Mouse (Mus musculus) MEL (cell line): ENCODE results near the gene Afap1l2. TPM values are rescaled to one million over a fixed set of nuclear protein-coding genes. Genes with fewer than 3 reads are reported as not detected.

Experiments
- DNase-seq: peaks from one replicate; pipeline ENCODE4 v3.0.0; 2011; ENCODE audit warnings: low read depth, low spot score
- H3K27ac ChIP-seq: 2 replicates; pipeline ENCODE4 v1.5.1; 2012; ENCODE audit warnings: low read depth, mild to moderate bottlenecking, control low read depth, low read length, moderate library complexity; ENCODE audit not compliant: control insufficient read depth
- H3K27me3 ChIP-seq, 2 experiments: fragments of 150-350 bp in 1 of 2; sonication (generic) in 1 of 2; 2 replicates each; pipeline ENCODE4 v1.6.1; 2012; ENCODE audit warnings: low read length in 2 of 2, mild to moderate bottlenecking in 2 of 2, improper control_type of control experiment in 1 of 2, moderate library complexity in 1 of 2; ENCODE audit not compliant: insufficient read depth in 2 of 2, control insufficient read depth in 1 of 2
- H3K36me3 ChIP-seq, 2 experiments: 2 replicates each; pipeline ENCODE4 v1.6.1; 2012 to 2014; ENCODE audit warnings: low read length in 2 of 2, improper control_type of control experiment in 1 of 2, inconsistent platforms in 1 of 2, mild to moderate bottlenecking in 1 of 2; ENCODE audit not compliant: insufficient read depth in 2 of 2, control insufficient read depth in 1 of 2
- H3K4me1 ChIP-seq, 2 experiments: fragments of 150-350 bp in 1 of 2; sonication (generic) in 1 of 2; 2 replicates each; pipeline ENCODE4 v1.6.1; 2012; ENCODE audit warnings: low read length in 2 of 2, improper control_type of control experiment in 1 of 2, mild to moderate bottlenecking in 1 of 2; ENCODE audit not compliant: insufficient read depth in 2 of 2, control insufficient read depth in 1 of 2
- H3K4me3 ChIP-seq, 2 experiments: fragments of 150-350 bp in 1 of 2; sonication (generic) in 1 of 2; 2 replicates each; pipeline ENCODE4 v1.5.1; 2012; ENCODE audit warnings: low read depth in 2 of 2, low read length in 2 of 2, mild to moderate bottlenecking in 2 of 2, moderate library complexity in 2 of 2, control low read depth in 1 of 2, improper control_type of control experiment in 1 of 2; ENCODE audit not compliant: control insufficient read depth in 1 of 2, insufficient read depth in 1 of 2
- H3K79me2 ChIP-seq: 2 replicates; pipeline ENCODE4 v1.6.1; 2012; ENCODE audit warnings: mild to moderate bottlenecking, low read length, moderate library complexity; ENCODE audit not compliant: control insufficient read depth, poor library complexity, insufficient read depth
- H3K9ac ChIP-seq: 2 replicates; pipeline ENCODE4 v1.6.1; 2012; ENCODE audit warnings: low read depth, mild to moderate bottlenecking, control low read depth, low read length, moderate library complexity; ENCODE audit not compliant: control insufficient read depth, poor library complexity, severe bottlenecking
- H3K9me3 ChIP-seq: fragments of 150-350 bp; sonication (generic); replicated peaks from 2 replicates; pipeline ENCODE4 v1.6.1; 2012; ENCODE audit warnings: mild to moderate bottlenecking, low read length, improper control_type of control experiment, moderate library complexity; ENCODE audit not compliant: insufficient read depth
- CHD1 ChIP-seq: IDR thresholded peaks from 2 replicates; pipeline ENCODE4 v1.6.1; 2012; ENCODE audit warnings: low read depth, mild to moderate bottlenecking, inconsistent platforms, low read length, improper control_type of control experiment
- CTCF ChIP-seq, 3 experiments: IDR thresholded peaks in 2 of 3; conservative IDR thresholded peaks in 1 of 3; 2 replicates each; pipeline ENCODE4 v1.5.1; 2011 to 2012; ENCODE audit warnings: low read length in 3 of 3, low read depth in 2 of 3, mild to moderate bottlenecking in 2 of 3, improper control_type of control experiment in 1 of 3, inconsistent platforms in 1 of 3, mixed read lengths in 1 of 3, moderate library complexity in 1 of 3; ENCODE audit not compliant: control insufficient read depth in 1 of 3, insufficient read depth in 1 of 3, poor library complexity in 1 of 3, severe bottlenecking in 1 of 3
- ELF1 ChIP-seq: IDR thresholded peaks from 2 replicates; pipeline ENCODE4 v1.6.1; 2014; ENCODE audit warnings: low read depth, mild to moderate bottlenecking, inconsistent platforms, low read length, improper control_type of control experiment, moderate library complexity
- GATA1 ChIP-seq: IDR thresholded peaks from 2 replicates; pipeline ENCODE4 v1.6.1; 2011; ENCODE audit warnings: low read depth, low read length, improper control_type of control experiment
- KAT2A ChIP-seq: conservative IDR thresholded peaks from 2 replicates; pipeline ENCODE4 v1.6.1; 2012; ENCODE audit warnings: low read depth, low read length, improper control_type of control experiment, inconsistent platforms
- MAFK ChIP-seq: IDR thresholded peaks from 2 replicates; pipeline ENCODE4 v1.6.1; 2011; ENCODE audit warnings: low read depth, mild to moderate bottlenecking, low read length, improper control_type of control experiment, borderline replicate concordance
- MAX ChIP-seq: IDR thresholded peaks from 2 replicates; pipeline ENCODE4 v1.6.1; 2011; ENCODE audit warnings: low read length, improper control_type of control experiment
- POLR2AphosphoS2 ChIP-seq: IDR thresholded peaks from 2 replicates; pipeline ENCODE4 v1.6.1; 2011; ENCODE audit warnings: low read length, improper control_type of control experiment
- TBP ChIP-seq: IDR thresholded peaks from 2 replicates; pipeline ENCODE4 v1.8.0; 2011; ENCODE audit warnings: low read depth, low read length, improper control_type of control experiment
- polyA plus RNA-seq, 2 experiments: library from polyadenylated mRNA; stranded (reverse) in 1 of 2; unstranded in 1 of 2; fragments of >175 nt in 1 of 2; fragments of >200 nt in 1 of 2; gene quantifications; 2 replicates each; pipeline versions ENCODE4 v1.2.1 to v1.2.4; 2012; ENCODE audit warnings: low replicate concordance in 2 of 2, low read depth in 1 of 2; ENCODE audit not compliant: insufficient read length in 2 of 2, insufficient read depth in 1 of 2, missing spikeins in 1 of 2
- total RNA-seq: library from RNA; depleted of rRNA; stranded (reverse); fragments of 300-350 nt; gene quantifications from 2 replicates; pipeline ENCODE4 v1.2.3, GENCODE M21; 2012; rRNA removed

The Afap1l2 gene
- total and polyA plus RNA-seq, 3 experiments: not detected

- TF ChIP-seq MAFK: no peak
- TF ChIP-seq TBP: no peak
These were observed 134.0 kb downstream of the Afap1l2 start, which contains the start of gene Vwa2 (continued) for GRCm38 (mm10) chr19:56873816-56874600.

DNA sequence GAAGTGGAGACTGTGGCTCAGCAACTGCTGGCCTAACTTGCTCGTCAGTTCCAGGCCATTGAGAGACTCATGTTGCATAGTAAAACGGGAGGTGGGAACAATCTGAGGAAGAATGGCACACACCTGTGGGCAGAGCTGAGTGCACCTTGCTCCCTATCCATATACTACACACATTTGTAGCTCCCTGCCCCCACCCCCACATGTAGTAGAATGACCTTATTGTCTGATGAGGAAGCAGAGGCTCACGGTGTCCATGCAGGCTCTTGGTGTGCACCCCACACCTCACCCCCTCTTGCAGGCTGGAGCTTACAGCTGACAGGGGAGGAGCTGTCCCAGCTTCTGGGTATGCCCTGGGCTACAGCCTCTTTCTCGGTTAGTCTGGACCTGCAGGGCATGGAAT lies 140.3 kb downstream of the Afap1l2 start:
- no peaks in the 10 kb centered on the region for H3K4me1 ChIP-seq
- no peak overlapping the region for H3K9ac ChIP-seq
- no peak overlapping the region for H3K4me3 ChIP-seq
- no peak for DNase-seq
- peaks cover 0 to 6% of the 10 kb centered on the region in 2 experiments; a peak in 2 of 4 replicates for H3K27me3 ChIP-seq
- no peaks in the 10 kb centered on the region for H3K79me2 ChIP-seq
- TF ChIP-seq CTCF (IDR thresholded peaks at IDR 0.05 in 2 of 3, conservative IDR thresholded peaks at IDR 0.05 in 1 of 3; ENCODE audit: control insufficient read depth in 1 of 3, insufficient read depth in 1 of 3, low read depth in 2 of 3, low read length in 3 of 3, poor library complexity in 1 of 3, severe bottlenecking in 1 of 3) (no peak), KAT2A (no peak), POLR2AphosphoS2 (no peak), ELF1 (no peak), GATA1 (no peak), CHD1 (no peak), MAX (no peak)
- no peak overlapping the region for H3K27ac ChIP-seq
- no peaks in the 10 kb centered on the region for H3K36me3 ChIP-seq
- H3K9me3 ChIP-seq: no peaks in the 10 kb centered on the region

Other genes starting within 250 kb of the Afap1l2 start
- gene Ccdc186, start 186.0 kb downstream of the Afap1l2 start, total RNA-seq: 7.9 and 21.8 TPM in 2 replicates
- gene Ccdc186, start 186.0 kb downstream of the Afap1l2 start, polyA plus RNA-seq: 10 to 100 TPM; 21.9 to 72.2 TPM
- gene Tdrd1, start 182.0 kb downstream of the Afap1l2 start, total RNA-seq: not detected in 2 replicates
- gene Tdrd1, start 182.0 kb downstream of the Afap1l2 start, polyA plus RNA-seq: not detected
- 0.03 TPM in 1 of 2 replicates, not detected in the other for gene Vwa2, start 134.0 kb downstream of the Afap1l2 start, total RNA-seq
- not detected for gene Vwa2, start 134.0 kb downstream of the Afap1l2 start, polyA plus RNA-seq